Mouse (Mus musculus) erythroblast, embryonic 14.5 days (primary cell): ENCODE measurements around the gene Zscan29. TPM values are rescaled to one million over a fixed set of nuclear protein-coding genes. Genes with fewer than 3 reads are reported as not detected.
A peak's percentile ranks its signal among the peaks of the same experiment; 100 is the strongest.
"Not testable (repeated sequence)": the region's sequence is repeated elsewhere in the genome, so short reads cannot be mapped to it uniquely, and the experiment has no call there.

Experiments
- H3K27me3 ChIP-seq: 2 replicates; pipeline ENCODE4 v1.6.1; 2012; ENCODE audit warnings: inconsistent platforms; ENCODE audit not compliant: control insufficient read depth
- H3K36me3 ChIP-seq: 2 replicates; pipeline ENCODE4 v1.6.1; 2012; ENCODE audit warnings: mild to moderate bottlenecking, inconsistent platforms; ENCODE audit not compliant: control insufficient read depth
- H3K4me1 ChIP-seq: 2 replicates; pipeline ENCODE4 v1.6.1; 2012; ENCODE audit warnings: inconsistent platforms; ENCODE audit not compliant: control insufficient read depth
- H3K4me3 ChIP-seq: replicated peaks from 2 replicates; pipeline ENCODE3; 2012; ENCODE audit warnings: moderate library complexity, mild to moderate bottlenecking, inconsistent platforms
- H3K9me3 ChIP-seq: 2 replicates; pipeline ENCODE4 v1.6.1; 2012; ENCODE audit warnings: low read length, inconsistent platforms, mixed read lengths; ENCODE audit not compliant: control insufficient read depth
- GATA1 ChIP-seq: IDR thresholded peaks from 2 replicates; pipeline ENCODE4 v1.6.1; 2012; ENCODE audit warnings: low read length, inconsistent platforms, mixed read lengths
- TAL1 ChIP-seq: IDR thresholded peaks from 3 replicates; pipeline ENCODE4 v1.6.1; 2012; ENCODE audit warnings: low read length, inconsistent platforms, mixed read lengths
- polyA plus RNA-seq: library from polyadenylated mRNA; stranded (reverse); fragments of >175 nt; gene quantifications from 2 replicates; pipeline ENCODE4 v1.2.3, GENCODE M21; 2012

Zscan29 gene
- polyA plus RNA-seq, 1 experiment = 0.47 TPM

GRCm38 (mm10) chr2:121140018-121140882 lies 30.7 kb downstream of the Zscan29 start, which contains the start of the genes Adal and Lcmt2:
Gene Adal, plus strand, starts transcription at chr2:121140428.
Gene Lcmt2, minus strand, starts transcription at chr2:121140653.
- peaks cover 45% of the 10 kb centered on the region for H3K36me3 ChIP-seq
- H3K9me3 ChIP-seq = peaks cover under 1% of the 10 kb centered on the region; the same call in 1 of the 2 replicates
- no peak for TF ChIP-seq GATA1
- TF ChIP-seq TAL1 = no peak
- peaks cover 40% of the 10 kb centered on the region for H3K4me1 ChIP-seq
- peak within 1 kb of the TSS; percentile 100 for H3K4me3 ChIP-seq
- no peaks in the 10 kb centered on the region for H3K27me3 ChIP-seq

DNA sequence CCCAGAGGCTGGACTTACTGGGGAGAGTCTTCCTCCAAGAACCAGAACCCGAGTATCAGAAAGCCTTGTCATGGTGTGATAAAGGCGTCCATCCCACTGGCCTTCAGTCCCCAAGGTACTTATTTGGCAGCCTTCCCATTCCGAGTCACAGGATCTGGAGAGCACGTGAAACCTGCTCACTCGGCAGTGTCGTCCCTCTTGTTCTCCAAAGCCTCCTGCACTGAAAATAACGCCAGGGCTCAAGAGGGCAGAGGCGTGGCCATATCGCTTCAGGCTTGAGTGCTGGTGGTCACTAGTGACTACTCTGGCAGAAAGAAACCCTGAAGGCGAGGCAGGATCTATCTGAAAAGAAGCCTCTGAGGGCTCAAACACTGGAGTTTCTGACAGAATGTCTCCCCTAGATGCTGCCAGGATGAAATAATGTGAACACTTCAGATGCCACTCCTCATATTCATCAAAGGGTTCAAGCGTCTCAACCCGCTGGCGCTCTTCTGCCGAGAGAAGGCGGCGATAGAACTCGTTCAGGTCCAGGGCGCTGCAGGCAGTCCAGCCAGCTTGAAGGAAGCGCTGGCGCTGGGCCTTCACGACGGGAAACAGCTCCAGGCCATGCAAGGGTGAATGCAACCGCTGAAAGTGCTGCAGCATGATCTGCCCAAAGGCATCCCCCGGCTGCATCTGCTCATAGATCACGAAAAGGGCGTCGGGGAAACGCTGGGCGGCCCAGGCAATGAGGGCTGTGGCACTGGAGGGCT lies 31.5 kb downstream of the Zscan29 start:
- peaks cover 37% of the 10 kb centered on the region for H3K36me3 ChIP-seq
- TF ChIP-seq GATA1 (no peak), TAL1 (no peak)
- H3K9me3 ChIP-seq = peaks cover 2% of the 10 kb centered on the region; the same call in 1 of the 2 replicates
- H3K4me1 ChIP-seq = peaks cover 40% of the 10 kb centered on the region
- no peaks in the 10 kb centered on the region for H3K27me3 ChIP-seq
- H3K4me3 ChIP-seq = peak overlapping the region; percentile 100

DNA sequence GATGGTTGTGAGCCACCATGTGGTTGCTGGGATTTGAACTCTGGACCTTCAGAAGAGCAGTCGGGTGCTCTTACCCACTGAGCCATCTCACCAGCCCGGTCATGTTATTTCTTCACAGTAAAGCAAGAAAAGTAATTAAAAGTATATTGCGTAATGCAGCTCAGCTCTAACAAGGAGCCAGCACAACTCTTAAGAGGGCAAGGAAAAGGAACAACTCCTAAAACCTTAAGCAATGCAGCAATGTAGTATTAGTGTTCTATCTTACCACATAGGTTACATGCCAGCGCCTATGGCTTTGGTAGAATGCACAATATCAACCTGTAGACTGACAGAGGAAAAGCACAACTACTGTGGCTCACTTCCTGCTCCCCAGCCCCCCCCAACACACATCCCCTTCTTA lies 33.6 kb downstream of the Zscan29 start:
- peaks cover 2% of the 10 kb centered on the region; the same call in 1 of the 2 replicates for H3K9me3 ChIP-seq
- peaks cover 41% of the 10 kb centered on the region for H3K4me1 ChIP-seq
- H3K36me3 ChIP-seq = peaks cover 24% of the 10 kb centered on the region
- TF ChIP-seq TAL1 (no peak), GATA1 (no peak)
- H3K27me3 ChIP-seq = no peaks in the 10 kb centered on the region
- no peak overlapping the region for H3K4me3 ChIP-seq

DNA sequence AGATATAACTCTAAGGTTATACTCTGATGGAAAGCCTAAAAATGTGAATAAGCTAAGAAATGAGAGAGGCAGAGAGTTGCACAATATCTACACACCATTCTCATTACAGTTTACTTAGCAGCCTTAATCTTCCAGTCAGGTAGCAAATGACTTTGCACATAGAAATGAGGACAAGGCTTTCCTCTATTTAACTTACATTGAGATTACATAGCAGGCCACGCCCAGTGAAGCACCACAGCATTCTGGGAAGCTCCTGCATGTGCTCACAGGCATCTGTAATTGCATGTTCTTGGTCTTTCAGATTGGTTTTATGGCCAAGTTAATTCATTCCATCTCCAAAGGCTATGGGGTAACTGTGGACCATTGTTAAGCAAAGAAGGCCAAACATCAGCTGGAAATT lies 38.1 kb downstream of the Zscan29 start:
- Histone ChIP-seq H3K27me3 (no peaks in the 10 kb centered on the region), H3K9me3 (peaks cover 2% of the 10 kb centered on the region; the same call in 1 of the 2 replicates), H3K36me3 (peaks cover 8% of the 10 kb centered on the region), H3K4me3 (no peak overlapping the region), H3K4me1 (peaks cover 8% of the 10 kb centered on the region)
- no peak for TF ChIP-seq GATA1
- no peak for TF ChIP-seq TAL1

- Histone ChIP-seq H3K4me3 (no peak overlapping the region), H3K9me3 (no peaks in the 10 kb centered on the region), H3K36me3 (no peaks in the 10 kb centered on the region), H3K27me3 (no peaks in the 10 kb centered on the region), H3K4me1 (peaks cover 6% of the 10 kb centered on the region; the same call in 1 of the 2 replicates)
- TF ChIP-seq GATA1 = no peak
- no peak for TF ChIP-seq TAL1
Measured at GRCm38 (mm10) chr2:121128865-121129620, 41.9 kb downstream of the Zscan29 start.

DNA sequence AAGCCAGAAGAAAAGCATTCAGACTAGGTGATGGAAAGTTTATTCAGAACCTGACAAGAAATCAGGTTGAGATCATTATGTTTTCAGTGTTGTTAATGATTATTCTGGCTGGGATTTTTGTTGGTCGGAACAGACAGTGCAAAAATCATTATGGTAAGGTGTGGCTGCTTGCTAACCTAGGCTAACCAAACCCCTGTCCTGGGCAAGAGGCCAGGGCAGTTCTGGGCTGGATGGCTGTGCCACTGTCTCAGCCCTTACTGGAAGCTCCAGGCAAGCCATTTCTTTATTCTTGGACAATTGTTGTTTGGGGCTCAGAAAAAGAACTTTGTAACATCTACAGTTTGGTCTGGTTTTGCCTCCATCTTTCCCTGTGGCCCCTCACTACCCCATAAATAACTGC lies 43.4 kb downstream of the Zscan29 start:
- no peak overlapping the region for H3K4me3 ChIP-seq
- no peaks in the 10 kb centered on the region for H3K9me3 ChIP-seq
- H3K4me1 ChIP-seq = peaks cover 3% of the 10 kb centered on the region; the same call in 1 of the 2 replicates
- H3K36me3 ChIP-seq = no peaks in the 10 kb centered on the region
- no peaks in the 10 kb centered on the region for H3K27me3 ChIP-seq
- no peak for TF ChIP-seq TAL1
- TF ChIP-seq GATA1 = no peak

DNA sequence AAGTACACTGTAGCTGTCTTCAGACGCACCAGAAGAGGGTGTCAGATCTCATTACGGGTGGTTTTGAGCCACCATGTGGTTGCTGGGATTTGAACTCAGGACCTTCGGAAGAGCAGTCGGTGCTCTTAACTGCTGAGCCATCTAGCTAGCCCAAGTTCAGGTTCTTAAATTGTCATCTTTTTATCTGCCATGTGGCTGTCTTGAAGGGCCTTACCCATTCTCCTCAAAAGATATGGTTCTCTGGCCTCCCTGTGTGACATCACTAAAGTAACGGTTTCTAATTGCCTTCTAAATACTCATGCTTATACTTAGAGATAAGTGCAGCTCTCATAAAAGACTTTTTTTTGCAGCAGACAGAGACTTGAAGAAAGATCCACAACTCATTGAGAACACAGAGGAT lies 44.6 kb downstream of the Zscan29 start:
- H3K27me3 ChIP-seq, H3K9me3 ChIP-seq, H3K4me3 ChIP-seq, H3K4me1 ChIP-seq, H3K36me3 ChIP-seq: not testable (repeated sequence)

DNA sequence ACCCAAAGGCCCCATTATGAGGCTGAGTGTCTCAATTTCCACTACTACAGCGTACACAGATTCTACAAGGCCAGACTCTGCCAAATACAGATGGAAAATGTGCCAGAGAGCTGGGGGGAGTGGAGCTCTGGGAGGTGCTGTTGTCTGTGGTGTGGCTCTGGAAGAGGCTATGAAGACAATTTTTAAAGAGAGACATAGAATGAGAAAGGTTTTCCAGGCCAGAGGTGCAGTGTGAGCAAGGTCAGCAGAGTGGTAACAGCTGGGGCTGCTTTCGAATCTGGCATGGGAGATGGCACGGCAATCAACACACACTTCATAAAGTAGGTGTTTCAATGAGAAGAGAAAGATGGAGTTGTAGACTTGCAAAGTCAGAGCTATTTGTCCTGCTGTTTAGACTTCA lies 51.7 kb downstream of the Zscan29 start:
- Histone ChIP-seq H3K9me3 (no peaks in the 10 kb centered on the region), H3K27me3 (peaks cover 11% of the 10 kb centered on the region), H3K4me3 (no peak overlapping the region), H3K4me1 (no peaks in the 10 kb centered on the region), H3K36me3 (no peaks in the 10 kb centered on the region)
- TF ChIP-seq TAL1 (no peak), GATA1 (no peak)
